Mouse (Mus musculus) gastrocnemius, adult 18-20 months (tissue): ENCODE results near the gene Nat9. TPM values are rescaled to one million over a fixed set of nuclear protein-coding genes. Genes with fewer than 3 reads are reported as not detected.
A peak's percentile ranks its signal among the peaks of the same experiment; 100 is the strongest.

Experiments
- DNase-seq: peaks from one replicate; pipeline ENCODE4 v3.0.0; 2021; ENCODE audit warnings: low spot score
- total RNA-seq, 2 experiments: library from RNA; stranded (reverse); gene quantifications; 2 replicates each; pipeline ENCODE4 v1.2.3; 2021

The Nat9 gene
- total RNA-seq, 2 experiments from 2014 or later: 12.6 to 20.2 TPM

- no peak for DNase-seq
These were observed 8.5 kb downstream of the Nat9 start for GRCm38 (mm10) chr11:115179191-115179590.

- no peak for DNase-seq
These were observed 8.9 kb downstream of the Nat9 start for GRCm38 (mm10) chr11:115178766-115179165.

DNA sequence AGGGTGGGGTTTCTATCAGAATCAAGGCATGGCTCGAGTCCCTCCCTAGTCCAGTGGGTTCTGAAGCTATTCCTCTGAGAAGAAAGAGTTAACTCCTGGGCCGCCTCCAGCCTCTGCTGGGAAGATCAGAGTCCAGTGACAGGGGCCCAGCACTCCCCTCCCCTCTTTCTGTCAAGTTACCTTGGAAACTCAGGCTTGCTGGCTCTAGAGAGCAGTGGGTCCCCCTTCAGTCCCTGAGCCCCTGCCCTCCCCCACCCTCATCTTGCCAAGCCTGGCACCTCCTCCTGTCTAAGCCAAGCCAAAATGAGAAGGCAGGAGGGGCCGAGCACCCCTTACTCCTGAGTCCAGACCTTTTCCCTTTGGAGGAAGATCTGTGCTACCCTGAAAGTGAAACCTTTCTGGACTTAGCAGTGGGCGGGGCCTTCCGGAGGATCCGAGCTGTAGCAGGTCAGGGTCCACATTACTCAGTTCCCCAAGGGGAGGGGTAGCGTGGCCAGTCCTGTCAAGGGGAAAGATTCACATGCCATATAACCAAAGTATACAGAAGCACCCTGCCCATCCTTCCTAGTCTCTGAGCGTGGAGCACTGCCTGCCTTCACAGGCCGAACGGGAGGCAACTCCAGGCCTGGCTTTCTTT is 10.0 kb downstream of the Nat9 start:
- no peak for DNase-seq

GRCm38 (mm10) chr11:115176399-115177190 is 11.1 kb downstream of the Nat9 start:
- no peak for DNase-seq

GRCm38 (mm10) chr11:115173549-115174339 is 13.9 kb downstream of the Nat9 start:
- DNase-seq: no peak

DNA sequence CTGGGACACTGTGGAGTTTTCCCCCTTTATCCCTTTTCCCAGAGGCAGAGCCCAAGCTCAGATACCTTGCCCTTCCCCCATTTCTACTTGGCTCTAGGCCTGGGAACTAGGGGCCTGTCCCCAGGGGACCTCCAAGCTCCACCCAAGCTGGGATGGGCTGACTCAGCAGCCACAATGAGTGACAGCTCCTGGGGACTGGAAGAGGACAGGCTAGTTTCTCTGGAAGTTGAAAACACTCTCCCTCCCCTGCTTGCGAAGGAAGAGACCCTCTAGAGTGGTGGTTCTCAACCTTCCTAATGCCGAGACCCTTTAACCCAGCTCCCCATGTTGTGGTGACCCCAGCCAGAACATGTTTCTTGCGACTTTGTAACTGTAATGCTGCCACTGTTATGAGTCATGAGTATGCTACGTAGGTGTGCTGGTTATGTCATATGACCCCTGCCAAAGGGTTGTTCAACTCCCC is 14.8 kb downstream of the Nat9 start:
- DNase-seq: no peak

- no peak for DNase-seq
These were observed 16.5 kb downstream of the Nat9 start for GRCm38 (mm10) chr11:115171125-115171524.

DNA sequence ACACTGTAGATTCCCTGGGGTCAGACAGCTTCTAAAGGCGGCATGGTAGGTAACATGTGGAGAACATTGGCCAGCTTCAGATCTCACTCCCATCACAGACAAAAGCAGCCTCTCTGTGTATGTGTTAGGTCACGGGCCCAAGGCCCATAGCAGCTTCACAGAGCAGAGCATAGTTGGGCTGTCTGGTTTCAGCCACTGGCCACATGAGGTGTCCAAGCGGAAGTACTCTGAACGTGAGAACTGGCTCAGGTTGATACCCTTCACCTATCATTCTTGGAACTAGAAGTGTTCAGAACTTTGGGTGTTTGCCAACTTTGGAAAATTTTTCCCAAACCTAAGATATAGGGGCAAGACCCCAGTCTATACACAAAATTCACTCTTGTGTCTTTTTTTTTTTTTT is 18.2 kb downstream of the Nat9 start:
- no peak for DNase-seq

DNA sequence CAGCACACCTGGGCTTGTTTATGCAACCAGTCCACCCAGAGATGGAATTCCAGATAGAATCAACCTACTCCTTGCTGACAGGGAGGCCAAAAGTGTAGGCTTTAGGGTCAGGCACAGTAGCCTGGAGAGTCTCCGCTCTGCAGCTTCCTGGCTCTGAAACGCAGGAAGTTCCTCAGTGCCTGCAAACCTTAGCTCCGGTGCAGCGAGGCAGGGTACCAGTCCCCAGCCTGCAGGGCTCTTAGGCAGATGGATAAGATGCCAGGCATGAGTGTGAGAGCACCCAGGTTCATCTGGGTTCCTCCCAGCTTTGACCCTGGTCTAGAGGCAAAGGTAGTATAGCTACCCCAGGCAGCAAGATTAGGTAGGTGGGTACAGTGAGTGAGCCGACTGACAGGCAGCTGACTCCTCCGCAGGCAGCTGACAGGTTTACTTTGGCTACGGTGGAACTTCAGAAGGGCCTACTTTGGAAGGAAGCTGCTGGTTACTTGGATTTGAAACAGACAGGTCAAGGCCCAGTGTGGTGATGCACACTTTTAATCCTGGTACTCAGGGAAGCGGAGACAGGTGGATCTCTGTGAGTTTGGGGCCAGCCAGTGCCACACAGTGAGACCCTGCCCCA is 19.9 kb downstream of the Nat9 start:
- DNase-seq: no peak

DNA sequence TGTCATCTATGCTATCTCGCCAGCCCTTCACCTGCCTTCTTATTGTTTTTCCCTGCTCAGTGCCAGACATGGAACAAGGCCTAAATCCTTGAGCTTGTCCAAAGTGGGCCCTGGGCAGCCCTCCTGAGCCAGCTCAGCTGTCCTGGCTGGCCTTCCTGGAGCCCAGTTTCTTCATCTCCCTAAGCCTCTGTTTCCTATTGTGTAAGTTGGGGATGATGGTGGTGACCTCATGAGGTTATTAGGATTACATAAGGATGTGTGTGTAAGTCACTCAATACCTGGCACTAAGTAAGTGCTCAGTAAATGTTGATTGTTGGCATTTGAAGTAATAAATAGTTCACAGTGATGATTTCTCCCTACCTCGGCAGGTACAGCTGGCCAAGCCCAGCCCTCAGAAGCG is 20.9 kb downstream of the Nat9 start:
- no peak for DNase-seq

DNA sequence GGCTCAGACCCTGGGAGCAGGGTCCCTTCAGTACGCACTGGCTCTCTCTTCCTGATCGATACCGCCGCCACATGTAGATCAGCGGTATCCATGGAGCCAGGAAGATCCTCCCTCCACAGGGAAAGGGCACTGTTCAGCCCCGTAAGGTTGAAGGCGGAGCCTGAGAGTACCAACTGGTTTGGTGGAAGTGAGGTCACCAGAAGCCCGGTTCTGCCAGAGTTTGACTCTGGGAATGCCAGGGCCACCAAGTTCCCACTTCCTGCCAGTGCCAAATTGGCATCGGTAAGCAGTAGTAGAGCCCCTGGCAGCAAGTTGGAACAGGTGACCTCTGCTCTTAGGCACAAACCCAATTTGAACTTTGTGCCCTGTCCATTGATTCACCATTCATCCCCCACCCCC is 22.7 kb downstream of the Nat9 start:
- DNase-seq: no peak

DNA sequence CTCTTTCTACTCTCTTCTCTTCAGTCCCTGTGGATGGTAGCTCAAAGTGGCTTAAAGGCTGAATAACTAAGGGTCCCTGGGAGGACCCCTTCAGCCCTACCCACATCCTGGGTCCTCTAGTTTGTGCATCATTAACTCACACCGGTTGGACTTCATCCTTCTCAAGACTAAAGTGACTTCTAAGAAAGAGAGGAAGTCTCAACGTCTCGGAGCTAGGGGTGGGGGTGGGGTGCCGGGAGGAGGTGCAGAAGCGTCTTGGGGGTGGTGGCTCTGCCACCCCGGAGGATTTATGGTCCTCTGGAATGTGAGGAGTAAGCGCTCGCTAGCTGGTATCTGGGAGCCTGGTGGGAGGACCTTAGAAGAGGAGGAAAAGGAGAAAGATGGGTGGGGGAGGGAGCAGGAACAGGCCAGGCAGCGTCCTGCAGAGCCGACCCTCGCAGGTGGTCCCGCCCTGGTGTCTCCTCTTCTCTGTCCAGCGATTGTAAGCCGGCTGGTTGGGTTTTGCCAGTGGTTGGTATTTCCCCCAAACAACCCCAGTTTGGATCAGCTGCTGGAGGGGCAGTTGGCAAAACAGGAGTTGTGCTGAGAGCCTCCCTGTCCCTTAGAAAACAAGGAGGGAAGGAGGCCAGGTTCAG is 23.2 kb downstream of the Nat9 start:
- DNase-seq: no peak

DNA sequence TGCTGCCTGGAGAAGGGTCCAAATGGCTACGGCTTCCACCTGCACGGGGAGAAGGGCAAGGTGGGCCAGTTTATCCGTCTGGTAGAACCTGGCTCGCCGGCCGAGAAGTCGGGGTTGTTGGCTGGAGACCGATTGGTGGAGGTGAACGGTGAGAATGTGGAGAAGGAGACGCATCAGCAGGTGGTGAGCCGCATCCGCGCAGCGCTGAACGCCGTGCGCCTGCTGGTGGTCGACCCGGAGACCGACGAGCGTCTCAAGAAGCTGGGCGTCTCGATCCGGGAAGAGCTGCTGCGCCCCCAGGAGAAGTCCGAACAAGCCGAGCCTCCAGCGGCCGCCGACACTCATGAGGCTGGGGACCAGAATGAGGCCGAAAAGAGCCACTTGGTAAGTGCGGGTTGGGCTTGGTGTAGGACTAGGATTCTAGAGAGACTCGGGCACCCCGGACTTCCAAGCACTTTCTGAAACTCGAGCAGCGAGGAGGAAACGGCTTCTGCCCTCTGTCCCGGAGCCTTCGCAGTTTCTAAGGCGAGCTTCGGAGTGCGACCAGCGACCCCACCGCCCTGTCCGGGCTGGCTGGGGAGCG is 24.0 kb downstream of the Nat9 start:
- DNase-seq: no peak

- DNase-seq: peak; percentile 99
These were observed 24.7 kb downstream of the Nat9 start, which contains the start of gene Slc9a3r1 for GRCm38 (mm10) chr11:115162832-115163480. Gene Slc9a3r1 (plus strand): TSS chr11:115163341.

DNA sequence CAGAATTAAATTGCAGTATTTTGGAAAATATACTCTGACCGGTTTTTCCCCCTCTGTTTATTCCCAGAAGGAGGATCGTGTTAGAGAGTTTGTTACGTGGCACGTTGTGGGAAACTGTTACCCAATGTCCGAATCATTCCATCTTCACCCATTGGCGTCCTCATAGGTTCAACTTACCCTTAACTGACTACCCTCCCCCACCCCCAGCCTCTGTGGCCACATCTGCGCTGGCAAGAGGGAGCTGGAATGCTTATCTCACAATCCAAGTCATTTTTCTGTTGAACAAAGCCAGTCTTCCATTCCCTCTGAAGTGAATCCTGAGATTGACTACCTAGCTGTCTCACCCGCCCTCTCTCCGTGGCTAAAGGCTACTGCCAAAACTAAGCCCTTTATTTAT is 25.5 kb downstream of the Nat9 start:
- no peak for DNase-seq

DNA sequence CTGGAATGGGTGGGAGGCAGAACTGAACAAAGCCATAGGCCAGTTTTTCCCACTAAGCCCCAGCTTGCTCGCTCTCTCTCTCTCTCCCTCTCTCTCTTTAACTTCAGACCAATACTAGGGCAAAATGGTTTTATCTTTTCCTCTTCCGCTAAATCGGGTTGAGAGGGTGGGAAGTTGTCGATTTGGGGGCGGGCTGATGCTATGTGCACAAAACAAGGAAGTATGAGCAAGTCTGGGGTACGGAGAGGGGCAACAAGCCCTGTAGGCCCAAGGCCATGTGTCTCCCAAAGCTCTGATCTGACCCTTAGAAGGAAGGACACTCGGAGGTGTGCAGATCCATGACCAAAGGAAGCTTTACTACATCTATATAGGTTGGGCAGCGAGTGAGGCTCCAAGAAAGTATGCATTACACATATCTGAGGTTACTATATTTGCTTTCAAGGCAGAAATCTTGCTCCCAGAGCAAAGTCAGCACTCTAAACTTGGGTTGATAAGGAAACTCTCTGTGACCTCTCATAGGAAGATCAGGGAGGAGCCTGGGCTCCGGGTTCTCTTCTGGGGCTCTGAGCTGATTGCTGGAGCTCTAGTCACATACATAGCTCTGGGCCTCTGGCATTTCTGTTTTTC is 26.0 kb downstream of the Nat9 start:
- no peak for DNase-seq

- DNase-seq: peak; percentile 76
These were observed 26.6 kb downstream of the Nat9 start for GRCm38 (mm10) chr11:115160883-115161577.

GRCm38 (mm10) chr11:115160016-115160797 is 27.5 kb downstream of the Nat9 start:
- DNase-seq: peak; percentile 80
